Mouse (Mus musculus) G1E (cell line): ENCODE measurements at regions not wholly inside any gene's neighbourhood (a gene's known extent, or its start where the extent isn't known, plus 50 kb on each side); places are given as distances from the start of the nearest gene placed in this dataset.

Experiments
- ATAC-seq: 2 replicates; pipeline ENCODE4 v1.8.0; 2016; ENCODE audit warnings: mild to moderate bottlenecking; ENCODE audit not compliant: insufficient number of reproducible peaks, poor library complexity, low FRiP score, severe bottlenecking; ENCODE audit errors: extremely low read depth
- DNase-seq: peaks from one replicate; pipeline ENCODE4 v3.0.0; 2012; ENCODE audit warnings: low spot score
- H3K27me3 ChIP-seq: 2 replicates; pipeline ENCODE4 v1.6.1; 2012; ENCODE audit warnings: mild to moderate bottlenecking, low read length, inconsistent platforms; ENCODE audit not compliant: insufficient read depth
- H3K36me3 ChIP-seq: replicated peaks from 2 replicates; pipeline ENCODE3; 2012; ENCODE audit warnings: mild to moderate bottlenecking, inconsistent platforms
- H3K4me1 ChIP-seq: 2 replicates; pipeline ENCODE4 v1.6.1; 2012; ENCODE audit warnings: low read depth, low read length, inconsistent platforms, mixed read lengths; ENCODE audit not compliant: insufficient read depth
- H3K4me3 ChIP-seq: 2 replicates; pipeline ENCODE4 v1.5.1; 2012; ENCODE audit warnings: low read depth, mild to moderate bottlenecking, inconsistent platforms, low read length, moderate library complexity, mixed read lengths
- H3K9me3 ChIP-seq: replicated peaks from 2 replicates; pipeline ENCODE4 v1.6.1; 2012; ENCODE audit warnings: inconsistent platforms
- CTCF ChIP-seq: IDR thresholded peaks from 2 replicates; pipeline ENCODE4 v1.5.1; 2012; ENCODE audit warnings: low read depth, low read length, inconsistent platforms, mixed read lengths
- GATA1 ChIP-seq: IDR thresholded peaks from 2 replicates; pipeline ENCODE4 v1.6.1; 2012; ENCODE audit warnings: borderline replicate concordance, low read length, inconsistent platforms, mixed read lengths
- GATA2 ChIP-seq: IDR thresholded peaks from 2 replicates; pipeline ENCODE4 v1.6.1; 2012; ENCODE audit warnings: low read depth, low read length, inconsistent platforms, borderline replicate concordance
- POLR2AphosphoS5 ChIP-seq: IDR thresholded peaks from 2 replicates; pipeline ENCODE4 v1.6.1; 2012; ENCODE audit warnings: low read depth, low read length, inconsistent platforms; ENCODE audit not compliant: insufficient replicate concordance
- TAL1 ChIP-seq: conservative IDR thresholded peaks from 2 replicates; pipeline ENCODE4 v1.6.1; 2012; ENCODE audit warnings: low read depth, low read length, inconsistent platforms, mixed read lengths

- Histone ChIP-seq H3K9me3 (no peaks in the 10 kb centered on the region), H3K4me3 (no peak overlapping the region), H3K36me3 (no peaks in the 10 kb centered on the region), H3K4me1 (no peaks in the 10 kb centered on the region), H3K27me3 (no peaks in the 10 kb centered on the region)
- DNase-seq (no peak), ATAC-seq (no peak)
- TF ChIP-seq TAL1 (no peak), POLR2AphosphoS5 (no peak), CTCF (no peak), GATA1 (no peak), GATA2 (no peak)
Observed at GRCm38 (mm10) chr11:18165609-18166347, 212.1 kb upstream of the Etaa1 start.

- no peaks in the 10 kb centered on the region for H3K36me3 ChIP-seq
- no peaks in the 10 kb centered on the region for H3K9me3 ChIP-seq
- DNase-seq (no peak), ATAC-seq (no peak)
- no peak for TF ChIP-seq CTCF
- no peak for TF ChIP-seq TAL1
- TF ChIP-seq GATA2: no peak
- no peak for TF ChIP-seq GATA1
- TF ChIP-seq POLR2AphosphoS5: no peak
- H3K27me3 ChIP-seq: no peaks in the 10 kb centered on the region
- H3K4me3 ChIP-seq: no peak overlapping the region
- no peaks in the 10 kb centered on the region for H3K4me1 ChIP-seq
Observed at GRCm38 (mm10) chr11:18164025-18164423, 210.3 kb upstream of the Etaa1 start.

DNA sequence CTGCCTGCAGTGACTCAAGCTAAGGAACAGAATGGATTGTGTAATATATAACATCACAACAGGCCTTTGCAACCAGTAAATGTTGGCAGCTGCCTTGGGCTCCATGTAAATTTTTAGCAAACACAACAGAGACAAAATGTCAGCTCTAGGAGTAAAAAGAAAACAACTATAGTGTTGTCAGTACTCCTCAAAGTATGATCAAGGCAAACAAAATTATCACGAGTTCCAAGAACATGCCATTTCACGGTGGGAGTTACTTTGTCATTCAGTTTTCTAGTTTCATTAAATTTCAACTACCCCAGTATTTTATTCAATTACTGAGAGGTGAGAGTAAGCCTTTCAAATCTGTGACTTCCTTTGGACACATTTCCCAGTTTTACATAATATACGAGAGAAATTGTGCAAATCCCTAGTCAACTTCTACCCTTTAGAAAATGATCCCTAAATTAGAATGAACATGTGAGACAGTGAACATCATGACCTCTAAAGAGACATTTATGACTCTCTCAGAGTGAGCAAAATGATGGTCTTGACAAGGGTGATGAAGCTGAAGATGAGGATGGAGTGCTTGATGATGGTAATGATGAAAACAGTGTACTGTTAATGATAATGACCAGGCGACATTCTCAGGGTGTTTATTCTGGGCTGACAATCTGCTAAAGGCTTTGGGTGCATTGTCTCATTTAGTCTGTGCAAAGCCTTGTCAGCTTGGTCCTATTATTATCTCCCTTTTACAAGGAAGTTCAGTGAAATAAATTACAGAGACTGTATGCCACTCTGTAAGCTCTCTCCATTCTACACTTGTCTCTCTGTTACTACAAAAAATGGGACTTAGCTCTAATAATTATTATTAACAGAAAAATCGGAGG, 209.7 kb upstream of the Etaa1 start:
- no peaks in the 10 kb centered on the region for H3K36me3 ChIP-seq
- DNase-seq: no peak
- no peaks in the 10 kb centered on the region for H3K4me1 ChIP-seq
- no peak for ATAC-seq
- H3K9me3 ChIP-seq: no peaks in the 10 kb centered on the region
- no peak for TF ChIP-seq GATA2
- TF ChIP-seq TAL1: no peak
- no peak for TF ChIP-seq CTCF
- TF ChIP-seq GATA1: no peak
- no peak for TF ChIP-seq POLR2AphosphoS5
- H3K4me3 ChIP-seq: no peak overlapping the region
- H3K27me3 ChIP-seq: no peaks in the 10 kb centered on the region

DNA sequence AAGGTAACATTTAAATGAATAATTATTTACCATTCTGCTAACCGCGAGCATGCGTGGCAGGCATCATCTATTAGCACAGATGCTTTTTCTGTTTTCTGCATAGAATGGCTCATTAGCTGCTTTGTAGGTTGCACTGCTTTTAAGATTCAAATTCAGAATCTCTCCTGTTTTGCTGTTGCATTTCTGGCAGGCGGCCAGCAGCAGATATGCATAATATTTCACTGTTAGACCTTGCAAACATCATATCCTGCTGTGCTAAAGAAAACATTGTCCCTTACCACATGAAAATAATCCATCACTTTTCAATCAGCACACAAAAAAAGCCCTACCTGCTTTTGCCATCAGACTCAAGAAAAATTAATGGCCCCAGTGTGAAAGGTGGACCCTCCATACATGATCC, 202.8 kb upstream of the Etaa1 start:
- TF ChIP-seq TAL1 (no peak), GATA1 (no peak), GATA2 (no peak), POLR2AphosphoS5 (no peak), CTCF (no peak)
- no peak for DNase-seq
- H3K9me3 ChIP-seq: no peaks in the 10 kb centered on the region
- no peak overlapping the region for H3K4me3 ChIP-seq
- H3K4me1 ChIP-seq: no peaks in the 10 kb centered on the region
- H3K36me3 ChIP-seq: no peaks in the 10 kb centered on the region
- ATAC-seq: no peak
- peaks cover 4% of the 10 kb centered on the region; the same call in 1 of the 2 replicates for H3K27me3 ChIP-seq

DNA sequence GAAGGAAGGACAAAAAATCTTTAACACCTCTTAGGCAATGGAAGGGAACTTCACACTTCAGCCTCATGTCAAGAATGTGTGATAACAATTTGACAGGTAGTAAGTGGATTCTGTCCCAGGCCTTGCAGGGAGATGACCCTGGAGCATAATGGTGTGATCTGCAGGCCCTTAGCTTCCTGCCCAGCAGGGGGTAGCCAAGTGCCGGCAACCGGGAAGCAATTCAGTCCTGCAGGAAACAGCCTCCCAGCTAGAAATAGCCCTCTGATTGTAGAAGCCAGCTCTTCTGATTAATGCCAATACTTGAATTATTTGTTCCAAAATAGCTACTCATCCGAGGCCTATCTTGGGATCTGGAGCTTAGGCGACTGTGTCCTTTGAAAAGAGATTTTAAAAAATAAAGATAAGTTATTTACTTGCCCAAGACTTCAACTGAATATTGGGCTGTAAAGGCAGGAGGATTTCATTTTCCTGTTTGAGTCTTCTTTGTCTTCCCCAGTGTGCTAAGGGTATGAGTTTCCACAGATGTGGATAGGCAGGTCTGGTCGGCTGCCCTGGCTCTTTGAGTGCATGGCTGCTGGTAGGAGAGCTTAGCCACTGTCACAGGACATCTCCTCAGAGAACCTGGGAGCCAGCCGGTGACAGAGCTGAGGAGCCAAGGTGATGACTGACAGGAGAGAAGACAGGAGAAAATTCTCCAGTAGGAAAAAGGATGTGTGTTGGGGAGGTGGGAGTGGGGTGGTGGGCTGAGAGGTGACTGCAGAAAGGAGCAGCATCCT, 198.3 kb upstream of the Etaa1 start:
- ATAC-seq (no peak), DNase-seq (no peak)
- Histone ChIP-seq H3K27me3 (peaks cover 4% of the 10 kb centered on the region; the same call in 1 of the 2 replicates), H3K36me3 (no peaks in the 10 kb centered on the region), H3K4me3 (no peak overlapping the region), H3K9me3 (no peaks in the 10 kb centered on the region), H3K4me1 (no peaks in the 10 kb centered on the region)
- TF ChIP-seq CTCF: no peak
- no peak for TF ChIP-seq POLR2AphosphoS5
- TF ChIP-seq GATA2: no peak
- no peak for TF ChIP-seq TAL1
- TF ChIP-seq GATA1: no peak

DNA sequence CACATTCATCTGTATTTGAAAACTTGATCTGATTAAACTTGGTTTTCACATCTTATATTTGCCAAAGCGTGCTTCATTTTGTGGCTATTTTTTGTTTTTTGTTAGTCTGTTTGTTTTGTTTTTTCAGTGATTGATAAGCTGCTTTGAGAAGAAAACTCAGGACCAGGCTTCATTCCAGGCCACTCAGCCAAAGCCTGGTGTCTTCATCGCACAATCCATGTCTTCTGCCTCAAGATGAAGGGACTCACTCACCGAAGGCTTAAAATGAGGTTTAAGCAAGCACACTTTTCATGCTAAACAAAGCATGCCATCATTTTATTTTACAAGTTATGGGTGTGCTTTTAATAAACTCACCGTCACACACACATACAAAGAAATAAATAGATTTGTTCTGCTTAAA, 197.7 kb upstream of the Etaa1 start:
- no peak for ATAC-seq
- TF ChIP-seq TAL1 (no peak), GATA1 (no peak), CTCF (no peak), GATA2 (no peak), POLR2AphosphoS5 (no peak)
- no peaks in the 10 kb centered on the region for H3K9me3 ChIP-seq
- H3K4me3 ChIP-seq: no peak overlapping the region
- no peaks in the 10 kb centered on the region for H3K4me1 ChIP-seq
- no peaks in the 10 kb centered on the region for H3K36me3 ChIP-seq
- H3K27me3 ChIP-seq: peaks cover 4% of the 10 kb centered on the region; the same call in 1 of the 2 replicates
- DNase-seq: no peak
